Mouse (Mus musculus) colon, adult 2 months (tissue): ENCODE results near the gene Gm9112. TPM values are rescaled to one million over a fixed set of nuclear protein-coding genes. Genes with fewer than 3 reads are reported as not detected.

Experiments used
- polyA plus RNA-seq: library from polyadenylated mRNA; depleted of rRNA; stranded (reverse); fragments of >200 nt; gene quantifications from 2 replicates; pipeline ENCODE4 v1.2.3, GENCODE M21; 2012; rRNA removed

Gene Gm9112
- not detected in 2 replicates for polyA plus RNA-seq

GRCm38 (mm10) chrX:102707535-102707934 is at the start of gene Gm9112, which contains the start of gene Dmrtc1b:
Gene Gm9112, minus strand, starts transcription at chrX:102707635.
Gene Dmrtc1b, plus strand, starts transcription at chrX:102707865.

GRCm38 (mm10) chrX:102686872-102687271 is 20.6 kb downstream of the Gm9112 start, which contains the start of gene Gm3880:
Gene Gm3880, minus strand, starts transcription at chrX:102686972.

Other genes with a start within 250 kb of the Gm9112 start
- gene Hdac8, start 202.3 kb downstream of the Gm9112 start, polyA plus RNA-seq, result 1.8 and 2.4 TPM in 2 replicates
- gene Phka1, start 63.4 kb downstream of the Gm9112 start, polyA plus RNA-seq, result 4.1 and 4.9 TPM in 2 replicates
- not detected in 2 replicates for gene Gm3880, start 20.7 kb downstream of the Gm9112 start, polyA plus RNA-seq
- gene Dmrtc1b, start 230 bp upstream of the Gm9112 start, polyA plus RNA-seq, result not detected in 2 replicates
- gene Dmrtc1c1, start 95.3 kb upstream of the Gm9112 start, polyA plus RNA-seq, result not detected in 2 replicates
- not detected in 2 replicates for gene Dmrtc1c2, start 147.0 kb upstream of the Gm9112 start, polyA plus RNA-seq
- gene 1700031F05Rik, start 160.3 kb upstream of the Gm9112 start, polyA plus RNA-seq, result not detected in 2 replicates
- gene Dmrtc1a, start 201.1 kb upstream of the Gm9112 start, polyA plus RNA-seq, result 0.09 TPM in 1 of 2 replicates, not detected in the other
- gene 1700011M02Rik, start 201.3 kb upstream of the Gm9112 start, polyA plus RNA-seq, result not detected in 2 replicates
- gene 1700018G05Rik, start 220.7 kb upstream of the Gm9112 start, polyA plus RNA-seq, result not detected in 2 replicates